Mouse (Mus musculus) kidney, embryonic 16.5 days (tissue): Measurements from ENCODE around the gene Cul3. TPM values are rescaled to one million over a fixed set of nuclear protein-coding genes. Genes with fewer than 3 reads are reported as not detected.

Experiments used
- ATAC-seq: fragments of 200-750 bp; cut with Nextera tagmentation; 2 replicates; pipeline ENCODE4 v1.8.0; 2017; ENCODE audit warnings: moderate TSS enrichment; ENCODE audit not compliant: low FRiP score, low TSS enrichment
- H3K27ac ChIP-seq: fragments of 300-500 bp; sonication (generic); 2 replicates; pipeline ENCODE4 v1.5.1; 2014; ENCODE audit warnings: low read length
- H3K27me3 ChIP-seq: fragments of 300-500 bp; sonication (generic); 2 replicates; pipeline ENCODE4 v1.6.1; 2014; ENCODE audit warnings: low read length, control low read depth, mixed read lengths; ENCODE audit not compliant: insufficient read depth
- H3K36me3 ChIP-seq: fragments of 300-500 bp; sonication (generic); 2 replicates; pipeline ENCODE4 v1.6.1; 2014; ENCODE audit warnings: low read length, control low read depth, mixed read lengths; ENCODE audit not compliant: insufficient read depth
- H3K4me1 ChIP-seq: fragments of 300-500 bp; sonication (generic); 2 replicates; pipeline ENCODE4 v1.6.1; 2014; ENCODE audit warnings: low read length, control low read depth, mixed read lengths; ENCODE audit not compliant: insufficient read depth
- H3K4me2 ChIP-seq: fragments of 300-500 bp; sonication (generic); replicated peaks from 2 replicates; pipeline ENCODE4 v1.6.1; 2014; ENCODE audit warnings: low read depth, low read length
- H3K4me3 ChIP-seq: fragments of 300-500 bp; sonication (generic); 2 replicates; pipeline ENCODE4 v1.5.1; 2014; ENCODE audit warnings: mild to moderate bottlenecking, low read length
- H3K9ac ChIP-seq: fragments of 300-500 bp; sonication (generic); replicated peaks from 2 replicates; pipeline ENCODE4 v1.6.1; 2014; ENCODE audit warnings: low read length
- H3K9me3 ChIP-seq: fragments of 300-500 bp; sonication (generic); 2 replicates; pipeline ENCODE4 v1.6.1; 2016; ENCODE audit warnings: low read length, control low read depth
- WGBS: fragments of 180-500 bp; shearing (Covaris S2); extraction: QIAGEN DNeasy Blood & Tissue Kit; methylation state at CpG from one replicate; pipeline ENCODE4 v1.1.7; 2014; 5-methylcytosine and 5-hydroxymethylcytosine counted together
- polyA plus RNA-seq: library from polyadenylated mRNA; unstranded; fragments of >200 nt; fragmentation: Nextera tagmentation; extraction: Ambion mirVana; gene quantifications from 2 replicates; pipeline ENCODE4 v1.2.1, GENCODE M21; 2015

Cul3 gene
- 26.4 and 28.2 TPM in 2 replicates for polyA plus RNA-seq

DNA sequence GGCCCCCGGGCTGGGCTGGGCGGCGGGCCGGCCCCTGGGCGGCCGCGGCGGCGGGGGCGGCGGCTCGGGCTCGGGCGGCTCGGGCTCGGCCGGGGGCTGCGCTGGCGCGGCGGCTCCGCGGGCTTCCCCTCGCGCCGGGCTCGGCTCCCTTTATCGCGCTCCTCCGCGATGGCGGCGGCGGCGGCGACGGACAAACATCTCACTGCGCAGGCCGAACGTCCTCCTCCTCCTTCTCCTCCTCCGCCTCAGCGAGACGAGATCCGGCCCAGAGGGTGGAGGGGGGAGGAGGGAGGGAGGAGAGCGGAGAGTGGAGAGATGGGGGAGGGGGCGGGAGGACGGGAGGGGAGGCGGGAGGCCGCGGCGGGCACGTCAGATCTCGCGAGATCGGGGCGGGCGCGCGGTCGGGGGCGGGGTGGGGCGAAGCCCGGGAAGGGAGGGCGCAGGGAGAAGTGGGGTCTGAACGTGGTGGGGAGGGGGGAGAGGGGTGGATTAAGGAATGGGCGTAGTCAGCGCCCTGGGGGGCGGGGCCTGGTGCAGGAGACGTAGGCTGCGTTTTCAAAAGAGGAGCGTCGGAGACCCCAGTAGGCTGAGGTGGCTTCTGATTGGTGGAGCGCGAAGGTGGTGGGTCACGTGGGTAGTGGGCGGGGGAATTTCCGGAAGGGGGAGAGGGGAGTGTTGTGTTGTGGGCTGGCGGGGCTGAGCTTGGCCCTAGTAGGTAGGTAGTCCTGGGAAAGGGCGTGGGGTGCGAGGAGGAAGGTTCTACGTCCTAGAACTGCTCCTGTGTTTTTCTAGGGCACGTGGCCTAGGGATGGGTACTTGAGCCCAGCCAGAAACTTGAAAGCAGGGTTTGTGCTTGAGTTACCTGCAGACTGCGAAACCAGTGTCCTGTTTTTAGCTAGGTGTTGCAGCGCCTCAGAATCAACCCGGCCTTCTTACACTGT lies at the start of gene Cul3:
Cul3 (minus strand) TSS at position 45 of the 941 bp plus-strand sequence.
- ATAC-seq = peak; percentile 98
- Histone ChIP-seq H3K4me3 (peak within 1 kb of the TSS; percentile 89), H3K27ac (peak within 1 kb of the TSS; percentile 98), H3K36me3 (no peaks in the 10 kb centered on the region), H3K27me3 (no peaks in the 10 kb centered on the region), H3K4me1 (peaks cover 15% of the 10 kb centered on the region), H3K9me3 (no peaks in the 10 kb centered on the region), H3K4me2 (peak within 1 kb of the TSS; percentile 93), H3K9ac (peak within 1 kb of the TSS; percentile 95)
- 1% methylated on average over 20 of the region's 85 CpGs for WGBS

DNA sequence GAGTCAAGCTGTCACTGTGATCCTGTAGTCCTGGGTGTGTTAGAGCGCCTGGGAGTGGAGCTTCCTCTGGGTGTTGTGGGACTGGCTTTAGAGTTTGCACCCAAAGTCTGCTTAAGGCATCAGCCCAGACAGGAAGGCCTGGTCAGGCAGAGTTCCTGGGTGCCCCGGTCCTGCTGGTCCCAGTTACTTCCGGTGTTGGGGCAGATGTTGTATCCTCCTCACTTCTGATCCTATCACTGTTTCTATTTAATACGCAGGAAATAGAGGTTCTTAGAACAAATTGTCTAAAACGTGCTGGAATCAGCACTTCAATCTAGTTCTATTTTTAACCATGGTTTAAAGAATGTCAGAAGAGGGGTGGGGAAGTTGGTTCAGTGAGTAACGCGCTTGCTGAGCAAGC lies 49.2 kb upstream of the Cul3 start:
- H3K4me1 ChIP-seq = no peaks in the 10 kb centered on the region
- H3K4me3 ChIP-seq = no peak overlapping the region
- H3K27me3 ChIP-seq = no peaks in the 10 kb centered on the region
- no peak overlapping the region for H3K27ac ChIP-seq
- no peak for ATAC-seq
- WGBS = 70% methylated on average over 7 of the region's 7 CpGs
- no peak overlapping the region for H3K4me2 ChIP-seq
- H3K9me3 ChIP-seq = no peaks in the 10 kb centered on the region
- H3K9ac ChIP-seq = no peak overlapping the region
- H3K36me3 ChIP-seq = no peaks in the 10 kb centered on the region

DNA sequence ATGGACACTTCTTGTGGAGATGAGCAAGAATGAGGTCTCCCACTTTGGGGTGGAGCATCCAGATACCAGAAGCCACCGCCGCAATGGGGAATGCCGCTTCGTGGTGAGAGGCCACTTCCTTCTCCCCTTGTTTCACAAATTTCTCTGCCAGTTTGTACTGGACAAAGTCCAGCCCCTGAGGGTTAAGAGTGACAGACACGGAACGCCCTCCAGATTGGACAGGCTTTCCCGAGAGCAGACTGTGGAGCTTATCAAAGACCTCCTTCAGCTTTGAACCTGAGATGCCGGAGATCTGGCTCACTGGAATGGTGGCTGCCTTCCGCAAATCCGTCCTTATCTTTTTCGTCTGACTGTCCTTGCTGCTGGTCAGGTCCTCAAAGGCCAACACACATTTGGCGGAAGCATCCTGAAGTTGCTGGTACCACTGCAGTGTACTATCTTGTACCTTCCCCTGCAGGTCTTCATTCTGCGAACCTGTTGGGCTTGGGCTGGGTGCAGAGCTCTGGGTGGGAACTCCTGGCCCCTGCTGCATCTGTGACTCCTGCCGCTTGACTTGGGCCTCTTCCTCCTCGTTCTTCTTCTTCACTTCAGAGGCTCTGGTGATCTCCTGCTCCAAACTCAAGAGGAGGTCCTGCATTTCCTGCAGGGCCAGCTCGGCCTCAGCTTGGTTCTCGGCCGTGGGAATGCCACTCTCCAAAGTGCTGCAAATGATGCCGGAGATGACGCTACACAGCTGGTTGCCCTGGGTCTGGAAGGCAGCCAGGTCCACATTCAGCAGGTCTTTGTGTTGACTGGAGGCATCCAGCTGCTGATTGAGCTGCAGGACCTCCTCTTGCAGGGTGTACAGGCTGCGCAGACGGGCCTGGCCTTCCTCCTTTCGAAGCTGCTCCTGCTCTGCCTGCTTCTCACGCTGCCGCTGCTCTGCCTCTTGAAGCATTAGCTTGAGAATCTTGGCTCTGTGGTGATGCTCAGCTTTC lies 43.6 kb upstream of the Cul3 start:
- Histone ChIP-seq H3K9ac (no peak overlapping the region), H3K9me3 (no peaks in the 10 kb centered on the region), H3K4me1 (0 out of 2 replicates have a peak, but pooled peaks cover 3% of the 10 kb centered on the region), H3K27ac (no peak overlapping the region), H3K4me3 (no peak overlapping the region), H3K4me2 (no peak overlapping the region), H3K36me3 (no peaks in the 10 kb centered on the region), H3K27me3 (no peaks in the 10 kb centered on the region)
- ATAC-seq = peak; percentile 46; the same call in 1 of the 2 replicates
- 82% methylated on average over 25 of the region's 25 CpGs for WGBS

DNA sequence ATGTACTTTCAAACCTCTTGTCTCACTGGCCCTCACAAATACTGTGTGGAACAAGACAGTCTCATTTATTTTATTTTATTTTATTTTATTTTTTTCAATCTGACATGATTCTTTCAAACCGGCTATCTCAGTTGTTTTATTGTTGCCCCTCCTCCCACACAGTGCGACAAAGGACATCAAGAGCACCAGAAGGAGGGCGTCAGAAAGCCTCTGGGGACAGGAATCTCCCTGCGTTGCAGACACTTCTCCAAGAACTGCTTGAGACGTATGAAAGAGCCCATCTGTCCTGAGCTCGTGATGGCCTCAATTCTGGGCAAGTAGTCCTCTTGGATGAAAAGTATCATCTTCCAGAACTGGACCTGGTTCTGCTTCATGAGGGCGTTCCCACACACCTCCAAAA lies 42.6 kb upstream of the Cul3 start:
- 42% methylated on average over 7 of the region's 7 CpGs for WGBS
- no peak for ATAC-seq
- Histone ChIP-seq H3K4me3 (no peak overlapping the region), H3K4me2 (no peak overlapping the region), H3K36me3 (no peaks in the 10 kb centered on the region), H3K27me3 (no peaks in the 10 kb centered on the region), H3K9me3 (no peaks in the 10 kb centered on the region), H3K4me1 (0 out of 2 replicates have a peak, but pooled peaks cover 3% of the 10 kb centered on the region), H3K27ac (no peak overlapping the region), H3K9ac (no peak overlapping the region)

DNA sequence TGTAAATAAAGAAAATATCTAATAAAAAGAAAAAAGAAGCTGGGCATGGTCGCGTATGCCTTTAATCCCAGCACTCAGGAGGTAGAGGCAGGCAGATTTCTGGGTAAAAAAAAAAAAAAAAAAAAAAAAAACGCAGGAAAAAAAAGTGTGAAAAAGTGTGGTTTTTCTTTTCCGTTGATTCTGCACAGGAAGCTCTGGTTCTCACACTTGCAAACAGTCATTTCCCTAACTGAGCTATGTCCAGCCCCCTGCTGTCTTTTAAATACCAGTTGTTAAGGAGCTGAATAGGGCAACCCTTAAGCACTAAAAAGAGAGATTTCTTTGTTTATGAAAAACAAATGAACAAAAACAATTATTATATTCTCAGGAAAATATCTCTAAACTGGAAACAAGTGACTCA lies 41.0 kb upstream of the Cul3 start:
- Histone ChIP-seq H3K27me3 (no peaks in the 10 kb centered on the region), H3K36me3 (no peaks in the 10 kb centered on the region), H3K4me1 (0 out of 2 replicates have a peak, but pooled peaks cover 3% of the 10 kb centered on the region), H3K4me2 (no peak overlapping the region), H3K4me3 (no peak overlapping the region), H3K9ac (no peak overlapping the region), H3K9me3 (no peaks in the 10 kb centered on the region), H3K27ac (no peak overlapping the region)
- ATAC-seq = no peak
- WGBS = 18% methylated on average over 4 of the region's 4 CpGs

DNA sequence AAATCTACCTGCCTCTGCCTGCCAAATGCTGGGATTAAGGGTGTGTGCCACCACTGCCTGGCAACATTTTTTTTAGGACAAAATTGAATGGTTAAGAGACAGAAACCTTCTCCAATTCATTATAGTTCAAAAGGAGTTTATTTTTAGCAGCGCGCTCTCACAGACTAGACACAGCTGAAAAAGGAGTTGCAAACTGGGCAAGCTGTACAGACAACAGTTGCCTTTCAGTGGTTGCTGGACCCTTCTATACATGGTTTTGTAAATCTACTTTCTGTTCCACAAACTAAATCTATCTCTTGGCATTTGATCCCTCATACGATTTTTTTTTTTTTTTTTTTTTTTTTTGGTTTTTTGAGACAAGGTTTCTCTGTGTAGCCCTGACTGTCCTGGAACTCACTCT lies 31.7 kb upstream of the Cul3 start:
- H3K36me3 ChIP-seq = no peaks in the 10 kb centered on the region
- H3K9ac ChIP-seq = no peak overlapping the region
- 91% methylated on average over 3 of the region's 3 CpGs for WGBS
- no peaks in the 10 kb centered on the region for H3K27me3 ChIP-seq
- H3K9me3 ChIP-seq = no peaks in the 10 kb centered on the region
- no peaks in the 10 kb centered on the region for H3K4me1 ChIP-seq
- H3K4me3 ChIP-seq = no peak overlapping the region
- H3K27ac ChIP-seq = no peak overlapping the region
- ATAC-seq = no peak
- no peak overlapping the region for H3K4me2 ChIP-seq

DNA sequence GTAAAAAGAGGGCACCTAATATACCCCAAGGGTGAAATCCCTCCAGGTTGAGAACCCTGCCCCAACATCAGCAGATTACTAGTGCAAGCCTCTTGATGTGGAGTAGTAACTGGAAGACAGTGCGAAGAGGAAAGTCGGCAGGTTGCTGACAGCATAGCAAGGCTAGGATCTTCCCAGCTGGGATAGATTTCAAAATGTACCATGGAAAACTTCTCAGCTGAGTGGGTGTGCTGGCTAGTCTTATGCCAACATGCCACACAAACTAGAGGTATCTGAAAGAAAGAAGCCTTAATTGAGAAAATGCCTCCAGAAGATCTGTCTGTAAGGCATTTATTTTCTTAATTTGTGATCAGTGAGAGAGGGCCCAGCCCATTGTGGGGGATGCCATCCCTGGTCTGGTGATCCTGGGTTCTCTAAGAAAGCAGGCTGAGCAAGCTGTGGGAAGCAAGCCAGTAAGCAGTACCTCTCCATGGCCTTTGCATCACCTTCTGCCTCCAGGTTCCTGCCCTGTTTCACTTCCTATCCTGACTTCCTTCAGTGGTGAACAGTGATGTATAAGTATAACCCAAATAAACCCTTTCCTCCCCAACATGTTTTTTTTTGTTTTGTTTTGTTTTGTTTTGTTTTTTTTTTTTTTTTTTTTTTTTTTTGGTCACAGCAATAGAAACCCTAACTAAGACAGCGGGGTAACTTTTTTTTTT lies 31.1 kb upstream of the Cul3 start:
- WGBS = 86% methylated on average over 3 of the region's 3 CpGs
- Histone ChIP-seq H3K4me3 (no peak overlapping the region), H3K4me1 (no peaks in the 10 kb centered on the region), H3K27ac (no peak overlapping the region), H3K27me3 (no peaks in the 10 kb centered on the region), H3K4me2 (no peak overlapping the region), H3K36me3 (no peaks in the 10 kb centered on the region), H3K9me3 (no peaks in the 10 kb centered on the region), H3K9ac (no peak overlapping the region)
- ATAC-seq = no peak

DNA sequence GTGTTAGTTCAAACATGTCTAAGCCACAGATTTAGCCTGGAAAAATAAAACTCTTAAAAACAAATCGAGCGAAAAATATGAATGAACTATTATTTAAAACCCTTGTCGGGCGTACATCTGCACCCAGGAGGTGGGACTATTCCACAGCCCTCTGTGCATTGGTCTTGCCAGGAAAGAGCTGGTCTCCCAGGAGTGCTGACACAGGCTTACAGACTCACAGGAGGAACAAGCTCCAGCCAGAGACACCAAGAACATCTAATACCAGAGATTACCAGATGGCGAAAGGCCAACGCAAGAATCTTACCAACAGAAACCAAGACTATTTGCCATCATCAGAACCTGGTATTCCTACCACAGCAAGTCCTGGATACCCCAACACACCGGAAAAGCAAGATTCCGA lies 23.2 kb upstream of the Cul3 start:
- H3K9ac ChIP-seq = no peak overlapping the region
- H3K4me2 ChIP-seq = no peak overlapping the region
- no peak overlapping the region for H3K27ac ChIP-seq
- WGBS = 92% methylated on average over 8 of the region's 8 CpGs
- no peak overlapping the region for H3K4me3 ChIP-seq
- H3K4me1 ChIP-seq = no peaks in the 10 kb centered on the region
- H3K36me3 ChIP-seq = no peaks in the 10 kb centered on the region
- H3K27me3 ChIP-seq = no peaks in the 10 kb centered on the region
- no peak for ATAC-seq
- H3K9me3 ChIP-seq = no peaks in the 10 kb centered on the region

DNA sequence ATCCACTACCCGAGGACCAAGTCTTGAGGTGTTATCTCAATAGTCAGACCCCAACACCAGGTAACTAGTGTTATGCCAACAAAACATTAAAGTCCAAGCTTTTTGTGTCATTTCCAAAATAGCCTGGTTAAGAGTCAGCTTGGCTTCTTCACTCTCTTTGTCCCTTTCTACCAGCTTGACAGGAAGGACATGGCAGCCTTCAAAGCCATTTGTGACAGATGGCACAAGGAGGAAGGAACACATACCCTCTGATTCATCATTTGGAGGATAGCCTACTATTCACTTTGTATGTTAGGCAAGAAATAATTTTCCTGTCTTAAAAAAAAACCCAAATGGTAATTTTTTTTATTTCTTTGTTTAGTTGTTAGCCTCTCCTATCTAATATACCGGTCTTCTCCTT lies 22.7 kb upstream of the Cul3 start:
- Histone ChIP-seq H3K4me3 (no peak overlapping the region), H3K27me3 (no peaks in the 10 kb centered on the region), H3K9ac (no peak overlapping the region), H3K27ac (no peak overlapping the region), H3K36me3 (no peaks in the 10 kb centered on the region), H3K9me3 (no peaks in the 10 kb centered on the region), H3K4me1 (no peaks in the 10 kb centered on the region), H3K4me2 (no peak overlapping the region)
- ATAC-seq = no peak
- 90% methylated on average over 2 of the region's 2 CpGs for WGBS
